Mouse (Mus musculus) heart, adult 2 months (tissue): Measurements from ENCODE around the gene Fxr2. TPM values are rescaled to one million over a fixed set of nuclear protein-coding genes. Genes with fewer than 3 reads are reported as not detected.

Experiments
- DNase-seq, 2 experiments: peaks; one replicate each; pipeline ENCODE4 v3.0.0; 2021
- H3K27ac ChIP-seq: fragments of 200-600 bp; 2 replicates; pipeline ENCODE4 v1.8.1; 2022
- H3K27me3 ChIP-seq: fragments of 200-500 bp; 2 replicates; pipeline ENCODE4 v1.6.1; 2012; ENCODE audit warnings: mild to moderate bottlenecking, low read length, inconsistent platforms, mixed read lengths; ENCODE audit not compliant: control insufficient read depth, insufficient read depth
- H3K36me3 ChIP-seq: fragments of 200-500 bp; 2 replicates; pipeline ENCODE4 v1.6.1; 2012; ENCODE audit warnings: low read length, inconsistent platforms; ENCODE audit not compliant: control insufficient read depth, insufficient read depth
- H3K4me1 ChIP-seq: fragments of 200-500 bp; 2 replicates; pipeline ENCODE4 v1.6.1; 2011; ENCODE audit warnings: low read length; ENCODE audit not compliant: control insufficient read depth, insufficient read depth
- H3K4me3 ChIP-seq: fragments of 200-600 bp; 2 replicates; pipeline ENCODE4 v1.8.1; 2022
- H3K79me2 ChIP-seq: fragments of 200-500 bp; replicated peaks from 2 replicates; pipeline ENCODE4 v1.6.1; 2012; ENCODE audit warnings: mild to moderate bottlenecking, inconsistent platforms, low read length, moderate library complexity, mixed read lengths; ENCODE audit not compliant: control insufficient read depth, insufficient read depth
- H3K9ac ChIP-seq: fragments of 200-500 bp; 2 replicates; pipeline ENCODE4 v1.6.1; 2012; ENCODE audit warnings: low read depth, mild to moderate bottlenecking, control low read depth, inconsistent platforms, low read length, mixed read lengths
- CTCF ChIP-seq: fragments of 200-600 bp; IDR thresholded peaks from 2 replicates; pipeline ENCODE4 v1.8.1; 2022; ENCODE audit warnings: antibody characterized with exemption, mild to moderate bottlenecking, moderate library complexity
- EP300 ChIP-seq: fragments of 200-500 bp; IDR thresholded peaks from 2 replicates; pipeline ENCODE4 v1.6.1; 2011; ENCODE audit warnings: low read depth, low read length, control low read depth; ENCODE audit not compliant: insufficient read depth
- POLR2A ChIP-seq: fragments of 200-500 bp; IDR thresholded peaks from 2 replicates; pipeline ENCODE4 v1.6.1; 2011; ENCODE audit warnings: mild to moderate bottlenecking, low read depth, low read length, control low read depth; ENCODE audit not compliant: insufficient read depth
- WGBS: fragments of 180-500 bp; shearing (Covaris S2); methylation state at CpG from one replicate; pipeline ENCODE4 v1.1.7; 2018; 5-methylcytosine and 5-hydroxymethylcytosine counted together
- intact Hi-C: fragments of 180-260 bp; cut with DNase I; formaldehyde crosslinking; loops from one replicate; pipeline ENCODE4 v1.15.1; 2025
- polyA plus RNA-seq: library from polyadenylated mRNA; depleted of rRNA; stranded (reverse); fragments of >200 nt; gene quantifications from 2 replicates; pipeline ENCODE4 v1.2.3, GENCODE M21; 2012
- total RNA-seq, 2 experiments: library from RNA; stranded (reverse); gene quantifications; 2 replicates each; pipeline ENCODE4 v1.2.3; 2021

The Fxr2 gene
- total and polyA plus RNA-seq, 3 experiments = 61.2 to 103 (median 86.0) TPM

- peak in 1 of 2 experiments; percentile 45 for DNase-seq
- Histone ChIP-seq H3K27ac (peak overlapping the region; percentile 98), H3K4me1 (peaks cover 16% of the 10 kb centered on the region), H3K79me2 (no peaks in the 10 kb centered on the region), H3K36me3 (no peaks in the 10 kb centered on the region), H3K4me3 (no peak overlapping the region), H3K9ac (no peak overlapping the region), H3K27me3 (no peaks in the 10 kb centered on the region)
- 88% methylated on average over 12 of the region's 12 CpGs for WGBS
- intact Hi-C loops = loop anchor here (5.0 kb wide), 1 partner anchor 102 kb away; the partner anchor contains the start of genes Trp53 and Wrap53
- TF ChIP-seq EP300 (no peak), CTCF (no peak), POLR2A (no peak)
Observed at GRCm38 (mm10) chr11:69684128-69684745, 51.4 kb downstream of the Fxr2 start.

- DNase-seq = peak in 1 of 2 experiments; percentile 50
- TF ChIP-seq EP300 (no peak), CTCF (no peak), POLR2A (no peak)
- H3K79me2 ChIP-seq = no peaks in the 10 kb centered on the region
- H3K36me3 ChIP-seq = no peaks in the 10 kb centered on the region
- WGBS = 92% methylated on average over 6 of the region's 6 CpGs
- H3K4me1 ChIP-seq = peaks cover 17% of the 10 kb centered on the region
- no peak overlapping the region for H3K4me3 ChIP-seq
- intact Hi-C loops = loop anchor here (5.0 kb wide), 1 partner anchor 103 kb away; the partner anchor contains the start of genes Trp53 and Wrap53
- no peaks in the 10 kb centered on the region for H3K27me3 ChIP-seq
- H3K27ac ChIP-seq = peak overlapping the region; percentile 98
- peak overlapping the region; percentile 10 for H3K9ac ChIP-seq
Observed at GRCm38 (mm10) chr11:69684936-69685335, 52.1 kb downstream of the Fxr2 start.

GRCm38 (mm10) chr11:69685526-69686148 is 52.8 kb downstream of the Fxr2 start, which contains the start of gene Tnfsf13:
Gene Tnfsf13, minus strand, starts transcription at chr11:69685784.
- no peaks in the 10 kb centered on the region for H3K27me3 ChIP-seq
- H3K27ac ChIP-seq = peak within 1 kb of the TSS; percentile 98
- peaks cover 18% of the 10 kb centered on the region for H3K4me1 ChIP-seq
- WGBS = 5% methylated on average over 10 of the region's 10 CpGs
- TF ChIP-seq POLR2A (peak; percentile 99), EP300 (peak; percentile 93), CTCF (no peak)
- peak; percentile 83 to 92 for DNase-seq
- intact Hi-C loops = loop anchor here (1.0 kb wide), 1 partner anchor 73 kb away; the partner anchor contains the start of gene Polr2a
- H3K36me3 ChIP-seq = no peaks in the 10 kb centered on the region
- peak within 1 kb of the TSS; percentile 54 for H3K4me3 ChIP-seq
- H3K79me2 ChIP-seq = no peaks in the 10 kb centered on the region
- peak within 1 kb of the TSS; percentile 79 for H3K9ac ChIP-seq

GRCm38 (mm10) chr11:69686377-69686776 is 53.6 kb downstream of the Fxr2 start:
- peak; percentile 86 to 88 for DNase-seq
- no peak for TF ChIP-seq EP300
- TF ChIP-seq POLR2A = no peak; the same call in 1 of the 2 replicates
- no peak for TF ChIP-seq CTCF
- WGBS = 16% methylated on average over 4 of the region's 4 CpGs
- Histone ChIP-seq H3K9ac (no peak overlapping the region), H3K27ac (peak overlapping the region; percentile 98), H3K27me3 (no peaks in the 10 kb centered on the region), H3K79me2 (no peaks in the 10 kb centered on the region), H3K4me1 (peaks cover 18% of the 10 kb centered on the region), H3K4me3 (peak overlapping the region; percentile 54), H3K36me3 (no peaks in the 10 kb centered on the region)
- intact Hi-C loops = loop anchor here (1.0 kb wide), 1 partner anchor 72 kb away; the partner anchor contains the start of gene Polr2a

GRCm38 (mm10) chr11:69687061-69687460 is 54.3 kb downstream of the Fxr2 start:
- H3K27me3 ChIP-seq = no peaks in the 10 kb centered on the region
- H3K9ac ChIP-seq = no peak overlapping the region
- peak overlapping the region; percentile 98 for H3K27ac ChIP-seq
- no peaks in the 10 kb centered on the region for H3K36me3 ChIP-seq
- TF ChIP-seq EP300 (no peak), POLR2A (no peak), CTCF (no peak)
- no peak overlapping the region for H3K4me3 ChIP-seq
- DNase-seq = no peak
- WGBS = 62% methylated on average over 5 of the region's 5 CpGs
- intact Hi-C loops = no loop called here
- H3K79me2 ChIP-seq = no peaks in the 10 kb centered on the region
- H3K4me1 ChIP-seq = peaks cover 18% of the 10 kb centered on the region

GRCm38 (mm10) chr11:69689891-69690290 is 57.1 kb downstream of the Fxr2 start:
- Histone ChIP-seq H3K4me3 (no peak overlapping the region), H3K9ac (no peak overlapping the region), H3K27me3 (no peaks in the 10 kb centered on the region), H3K27ac (no peak overlapping the region; the same call in 1 of the 2 replicates), H3K4me1 (peaks cover 20% of the 10 kb centered on the region), H3K79me2 (no peaks in the 10 kb centered on the region), H3K36me3 (no peaks in the 10 kb centered on the region)
- DNase-seq = no peak
- WGBS = 96% methylated on average over 1 of the region's 1 CpGs
- TF ChIP-seq EP300 (no peak), CTCF (no peak), POLR2A (0 out of 2 replicates have a peak, but pooled peaks have one; percentile 5)
- intact Hi-C loops = no loop called here
